Mouse (Mus musculus) heart, adult 2 months (tissue): ENCODE data around the gene Car4.

Experiments
- CTCF ChIP-seq: fragments of 200-600 bp; IDR thresholded peaks from 2 replicates; pipeline ENCODE4 v1.8.1; 2022; ENCODE audit warnings: antibody characterized with exemption, mild to moderate bottlenecking, moderate library complexity
- POLR2A ChIP-seq: fragments of 200-500 bp; IDR thresholded peaks from 2 replicates; pipeline ENCODE4 v1.6.1; 2011; ENCODE audit warnings: mild to moderate bottlenecking, low read depth, low read length, control low read depth; ENCODE audit not compliant: insufficient read depth

DNA sequence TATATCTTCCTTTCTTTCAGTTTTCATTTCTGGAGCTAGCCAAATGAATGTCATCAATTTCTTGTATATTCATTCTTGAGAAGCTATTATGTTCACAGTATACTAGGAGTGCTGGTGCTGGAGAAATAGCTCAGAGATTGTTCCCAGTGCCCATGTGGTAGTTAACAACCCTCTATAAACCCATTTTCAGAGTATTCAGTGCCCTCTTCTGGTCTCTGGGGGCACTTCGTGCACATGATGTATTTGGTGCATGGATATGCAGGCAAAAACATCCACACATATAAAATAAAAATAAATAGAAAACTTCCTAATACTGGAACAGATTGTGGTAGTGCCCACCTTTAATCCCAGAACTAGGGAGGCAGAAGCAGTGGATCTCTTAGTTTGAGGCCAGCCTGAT lies 35.4 kb downstream of the Car4 start:
- TF ChIP-seq POLR2A (no peak), CTCF (peak; percentile 54)
